ENCODE assay signal across 18 mouse cellular contexts in the genomic region with DNA sequence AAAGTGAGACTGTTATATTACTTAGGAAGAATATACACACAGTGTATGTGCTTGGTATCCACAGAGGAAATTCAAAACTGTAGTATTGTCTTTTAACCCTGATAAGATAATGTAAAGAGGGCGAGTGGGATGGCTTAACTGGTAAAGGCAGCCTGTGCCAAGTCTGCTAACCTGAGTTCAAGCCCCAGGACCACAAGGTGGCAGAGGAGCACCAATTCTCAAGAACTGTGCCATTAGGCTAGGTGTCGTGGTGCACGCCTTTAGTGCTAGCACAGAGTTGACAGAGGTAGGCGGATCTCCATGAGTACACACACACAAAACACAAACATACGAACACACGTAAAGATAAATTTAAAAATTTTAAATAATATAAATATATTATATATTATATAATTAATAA. TPM values are rescaled to one million over a fixed set of nuclear protein-coding genes. Genes with fewer than 3 reads are reported as not detected.
A peak's percentile ranks its signal among the peaks of the same experiment; 100 is the strongest.
DNase-seq lines count a peak whose midpoint lies in the region; ATAC-seq and TF ChIP-seq lines count a peak whose summit lies in the region.
"Had no signal": no experiment of that assay in that cellular context is flagged by ENCODE, and none has a peak within 500 bp of the region (broad histone marks: within the 10 kb centered on the region; RNA-seq: fewer than 3 reads in every experiment).

No protein-coding gene starts in this region.

- peak; percentile 16; the same call in 1 of the 2 replicates for TF ChIP-seq CTCF in lung, postnatal 0 days (IDR thresholded peaks at IDR 0.05)
- TF ChIP-seq CTCF in stomach, postnatal 0 days (IDR thresholded peaks at IDR 0.05; ENCODE audit: low read depth), result peak; percentile 43

- no peak for TF ChIP-seq EP300 in lung, postnatal 0 days (IDR thresholded peaks at IDR 0.05)
- no peak for TF ChIP-seq EP300 in stomach, postnatal 0 days (optimal IDR thresholded peaks at IDR 0.05)

- 72% methylated on average over 6 of the region's 6 CpGs for whole genome bisulfite sequencing in heart, embryonic 12.5 days
- WGBS in lung, postnatal 0 days, result 78% methylated on average over 6 of the region's 6 CpGs
- WGBS in stomach, postnatal 0 days, result 87% methylated on average over 6 of the region's 6 CpGs
- WGBS in forebrain, embryonic 10.5 days, result 85% methylated on average over 6 of the region's 6 CpGs

- no peak for ATAC-seq in heart, embryonic 12.5 days (ENCODE audit: insufficient number of reproducible peaks, low FRiP score)
- no peak for ATAC-seq in lung, postnatal 0 days
- ATAC-seq in stomach, postnatal 0 days (ENCODE audit: low FRiP score, low TSS enrichment), result no peak

- H3K27me3 ChIP-seq in heart, embryonic 12.5 days (replicated peaks), result no peaks in the 10 kb centered on the region
- no peaks in the 10 kb centered on the region for H3K27me3 ChIP-seq in lung, postnatal 0 days (replicated peaks; ENCODE audit: insufficient read depth, low read length)
- no peaks in the 10 kb centered on the region for H3K27me3 ChIP-seq in stomach, postnatal 0 days (ENCODE audit: control insufficient read depth, insufficient read depth, low read length)
- H3K27me3 ChIP-seq in forebrain, embryonic 10.5 days (ENCODE audit: poor library complexity, severe bottlenecking), result no peaks in the 10 kb centered on the region
- H3K27me3 ChIP-seq: hindbrain, embryonic 12.5 days; lung, embryonic 15.5 days; neural tube, embryonic 13.5 days had no signal

- H3K4me2 ChIP-seq in heart, embryonic 12.5 days, result no peak overlapping the region
- H3K4me2 ChIP-seq in lung, postnatal 0 days (replicated peaks; ENCODE audit: low read depth, low read length), result no peak overlapping the region
- H3K4me2 ChIP-seq in stomach, postnatal 0 days (replicated peaks; ENCODE audit: low read depth), result no peak overlapping the region
- H3K4me2 ChIP-seq: hindbrain, embryonic 12.5 days; lung, embryonic 15.5 days; neural tube, embryonic 13.5 days had no signal

- no peaks in the 10 kb centered on the region for H3K4me1 ChIP-seq in heart, embryonic 12.5 days (replicated peaks)
- H3K4me1 ChIP-seq in lung, postnatal 0 days (ENCODE audit: insufficient read depth, low read depth, low read length), result no peaks in the 10 kb centered on the region
- no peaks in the 10 kb centered on the region for H3K4me1 ChIP-seq in stomach, postnatal 0 days (replicated peaks; ENCODE audit: control insufficient read depth, insufficient read depth)
- peaks cover 16% of the 10 kb centered on the region for H3K4me1 ChIP-seq in forebrain, embryonic 10.5 days
- H3K4me1 ChIP-seq: hindbrain, embryonic 12.5 days; neural tube, embryonic 13.5 days had no signal

- H3K9me3 ChIP-seq in heart, embryonic 12.5 days (replicated peaks), result no peaks in the 10 kb centered on the region
- no peaks in the 10 kb centered on the region for H3K9me3 ChIP-seq in lung, postnatal 0 days (ENCODE audit: low read length)
- H3K9me3 ChIP-seq in stomach, postnatal 0 days (ENCODE audit: control insufficient read depth, low read length), result no peaks in the 10 kb centered on the region
- no peaks in the 10 kb centered on the region for H3K9me3 ChIP-seq in forebrain, embryonic 10.5 days
- H3K9me3 ChIP-seq: embryonic facial prominence, embryonic 10.5 days; hindbrain, embryonic 12.5 days; lung, embryonic 15.5 days; neural tube, embryonic 13.5 days had no signal

- H3K9ac ChIP-seq in heart, embryonic 12.5 days, result no peak overlapping the region
- H3K9ac ChIP-seq in lung, postnatal 0 days (replicated peaks; ENCODE audit: low read depth), result no peak overlapping the region
- H3K9ac ChIP-seq in stomach, postnatal 0 days (ENCODE audit: low read length), result no peak overlapping the region
- H3K9ac ChIP-seq: hindbrain, embryonic 12.5 days; lung, embryonic 15.5 days; neural tube, embryonic 13.5 days had no signal

- no peak overlapping the region for H3K27ac ChIP-seq in heart, embryonic 12.5 days (ENCODE audit: poor library complexity, severe bottlenecking)
- H3K27ac ChIP-seq in lung, postnatal 0 days (ENCODE audit: low read length), result no peak overlapping the region
- H3K27ac ChIP-seq in stomach, postnatal 0 days (replicated peaks), result no peak overlapping the region
- H3K27ac ChIP-seq in forebrain, embryonic 10.5 days, result no peak overlapping the region
- H3K27ac ChIP-seq: embryonic facial prominence, embryonic 10.5 days; hindbrain, embryonic 12.5 days; lung, embryonic 15.5 days; neural tube, embryonic 13.5 days had no signal

- DNase-seq in heart, adult 11 months, result peak; percentile 40
- no peak for DNase-seq in lung, postnatal 0 days (ENCODE audit: low spot score)
- no peak for DNase-seq in lung, postnatal 14 days
- peak; percentile 52 for DNase-seq in induced T-regulatory cell, adult 2 months (ENCODE audit: low read depth)
- no peak for DNase-seq in stomach, postnatal 0 days (ENCODE audit: low spot score)
- DNase-seq in layer of hippocampus, postnatal 10 days (ENCODE audit: low spot score in 2 of 2), result no peak
- DNase-seq in forebrain, embryonic 10.5 days (ENCODE audit: extremely low spot score, low spot score), result no peak
- DNase-seq: adrenal gland, adult 2 months; cerebellum, adult 9-10 months; left cerebral cortex, postnatal 4 days; midbrain, embryonic 14.5 days; right cerebral cortex, postnatal 14 days had no signal

- H3K4me3 ChIP-seq in heart, embryonic 12.5 days, result no peak overlapping the region
- H3K4me3 ChIP-seq in lung, postnatal 0 days (ENCODE audit: low read depth, low read length), result no peak overlapping the region
- no peak overlapping the region for H3K4me3 ChIP-seq in stomach, postnatal 0 days (ENCODE audit: low read depth, low read length)
- no peak overlapping the region for H3K4me3 ChIP-seq in forebrain, embryonic 10.5 days
- H3K4me3 ChIP-seq: embryonic facial prominence, embryonic 10.5 days; hindbrain, embryonic 12.5 days; lung, embryonic 15.5 days; neural tube, embryonic 13.5 days had no signal

- no peaks in the 10 kb centered on the region for H3K36me3 ChIP-seq in heart, embryonic 12.5 days
- no peaks in the 10 kb centered on the region for H3K36me3 ChIP-seq in lung, postnatal 0 days (ENCODE audit: insufficient read depth, low read length)
- H3K36me3 ChIP-seq in stomach, postnatal 0 days (ENCODE audit: control insufficient read depth, insufficient read depth, low read length), result no peaks in the 10 kb centered on the region
- no peaks in the 10 kb centered on the region for H3K36me3 ChIP-seq in forebrain, embryonic 10.5 days (replicated peaks)
- H3K36me3 ChIP-seq: embryonic facial prominence, embryonic 10.5 days; hindbrain, embryonic 12.5 days; lung, embryonic 15.5 days; neural tube, embryonic 13.5 days had no signal

RNA-seq across cellular contexts. Expression of a gene that starts 23.0 kb away (rescaled TPM):
- 76.3 and 82.2 TPM in 2 replicates for polyA plus RNA-seq in heart, embryonic 12.5 days (2016; fragmentation: Nextera tagmentation; extraction: Ambion mirVana)
- polyA plus RNA-seq in lung, postnatal 0 days (2015; fragmentation: Nextera tagmentation; extraction: Ambion mirVana), result 50.6 and 54.3 TPM in 2 replicates
- polyA plus RNA-seq in stomach, postnatal 0 days (2015; fragmentation: Nextera tagmentation; extraction: Ambion mirVana), result 36.0 and 40.8 TPM in 2 replicates
- total RNA-seq in layer of hippocampus, postnatal 10 days (2021), result 10 to 100 TPM; 57.6 to 62.0 TPM
- 101 and 105 TPM in 2 replicates for polyA plus RNA-seq in forebrain, embryonic 10.5 days (2016; fragmentation: Nextera tagmentation; extraction: Ambion mirVana)

RNA-seq across cellular contexts. Expression of a gene that starts 44.6 kb away (rescaled TPM):
- polyA plus RNA-seq in heart, embryonic 12.5 days (2016; fragmentation: Nextera tagmentation; extraction: Ambion mirVana), result 1.0 TPM in 1 of 2 replicates, not detected in the other
- not detected in 2 replicates for polyA plus RNA-seq in lung, postnatal 0 days (2015; fragmentation: Nextera tagmentation; extraction: Ambion mirVana)
- polyA plus RNA-seq in stomach, postnatal 0 days (2015; fragmentation: Nextera tagmentation; extraction: Ambion mirVana), result 0.48 TPM in 1 of 2 replicates, not detected in the other
- not detected for total RNA-seq in layer of hippocampus, postnatal 10 days (2021)
- 0.47 TPM in 1 of 2 replicates, not detected in the other for polyA plus RNA-seq in forebrain, embryonic 10.5 days (2016; fragmentation: Nextera tagmentation; extraction: Ambion mirVana)
- total RNA-seq: adrenal gland, adult 2 months; layer of hippocampus, postnatal 25 days; left cerebral cortex, postnatal 4 days had no signal
- polyA plus RNA-seq: adrenal gland, adult 2 months; embryonic facial prominence, embryonic 10.5 days had no signal

Comparison
In these comparisons a context has a peak if more than half of its experiments do, and no peak if none do; other contexts are left out.
1. DNase-seq: peak in heart, adult 11 months (single experiment) and induced T-regulatory cell, adult 2 months (single experiment); none in lung, postnatal 0 days (single experiment), lung, postnatal 14 days (single experiment), stomach, postnatal 0 days (single experiment), layer of hippocampus, postnatal 10 days (0 of 2) and forebrain, embryonic 10.5 days (single experiment).